Mouse (Mus musculus) thymus, adult 2 months (tissue): Measurements from ENCODE around the gene Tango6.

Experiments
- CTCF ChIP-seq: fragments of 200-500 bp; IDR thresholded peaks from 2 replicates; pipeline ENCODE4 v1.5.1; 2012; ENCODE audit warnings: mild to moderate bottlenecking, control low read depth, low read length, moderate library complexity, borderline replicate concordance; ENCODE audit not compliant: control insufficient read depth, poor library complexity, insufficient read depth; ENCODE audit errors: extremely low read depth
- POLR2A ChIP-seq: fragments of 200-500 bp; IDR thresholded peaks from 2 replicates; pipeline ENCODE4 v1.6.1; 2012; ENCODE audit warnings: mild to moderate bottlenecking, low read length, control low read depth, moderate library complexity; ENCODE audit not compliant: control insufficient read depth, poor library complexity, insufficient read depth; ENCODE audit errors: extremely low read depth

- no peak for TF ChIP-seq CTCF
- no peak for TF ChIP-seq POLR2A
These were observed 83.9 kb downstream of the Tango6 start for GRCm38 (mm10) chr8:106766736-106767135.
